Mouse (Mus musculus) forebrain, embryonic 15.5 days (tissue): ENCODE data around the gene Plekhg3. TPM values are rescaled to one million over a fixed set of nuclear protein-coding genes. Genes with fewer than 3 reads are reported as not detected.
A peak's percentile ranks its signal among the peaks of the same experiment; 100 is the strongest.

Source experiments
- ATAC-seq: fragments of 200-750 bp; cut with Nextera tagmentation; replicated peaks from 2 replicates; pipeline ENCODE4 v1.8.0; 2017; ENCODE audit warnings: mild to moderate bottlenecking, moderate TSS enrichment, moderate library complexity
- H3K27ac ChIP-seq: fragments of 300-500 bp; sonication (generic); replicated peaks from 2 replicates; pipeline ENCODE4 v1.5.1; 2015; ENCODE audit warnings: mild to moderate bottlenecking, inconsistent platforms
- H3K27me3 ChIP-seq: fragments of 300-500 bp; sonication (generic); 2 replicates; pipeline ENCODE4 v1.6.1; 2015; ENCODE audit warnings: inconsistent platforms
- H3K36me3 ChIP-seq: fragments of 300-500 bp; sonication (generic); 2 replicates; pipeline ENCODE4 v1.6.1; 2015; ENCODE audit warnings: mild to moderate bottlenecking, inconsistent platforms
- H3K4me1 ChIP-seq: fragments of 300-500 bp; sonication (generic); 2 replicates; pipeline ENCODE4 v1.6.1; 2015; ENCODE audit warnings: inconsistent platforms
- H3K4me2 ChIP-seq: fragments of 300-500 bp; sonication (generic); replicated peaks from 2 replicates; pipeline ENCODE4 v1.6.1; 2015; ENCODE audit warnings: mild to moderate bottlenecking, inconsistent platforms
- H3K4me3 ChIP-seq: fragments of 300-500 bp; sonication (generic); 2 replicates; pipeline ENCODE4 v1.5.1; 2015; ENCODE audit warnings: mild to moderate bottlenecking, inconsistent platforms
- H3K9ac ChIP-seq: fragments of 300-500 bp; sonication (generic); replicated peaks from 2 replicates; pipeline ENCODE4 v1.6.1; 2015; ENCODE audit warnings: mild to moderate bottlenecking, inconsistent platforms
- H3K9me3 ChIP-seq: fragments of 300-500 bp; sonication (generic); 2 replicates; pipeline ENCODE4 v1.6.1; 2016; ENCODE audit warnings: inconsistent platforms
- WGBS: fragments of 180-500 bp; shearing (Covaris S2); methylation state at CpG from one replicate; pipeline ENCODE4 v1.1.7; 2015; ENCODE audit warnings: mixed read lengths; 5-methylcytosine and 5-hydroxymethylcytosine counted together
- polyA plus RNA-seq: library from polyadenylated mRNA; unstranded; fragments of >200 nt; fragmentation: Nextera tagmentation; extraction: Ambion mirVana; gene quantifications from 2 replicates; pipeline ENCODE4 v1.2.1, GENCODE M21; 2015

Plekhg3 gene
- polyA plus RNA-seq, 1 experiment from 2014 or later: 0.79 TPM

DNA sequence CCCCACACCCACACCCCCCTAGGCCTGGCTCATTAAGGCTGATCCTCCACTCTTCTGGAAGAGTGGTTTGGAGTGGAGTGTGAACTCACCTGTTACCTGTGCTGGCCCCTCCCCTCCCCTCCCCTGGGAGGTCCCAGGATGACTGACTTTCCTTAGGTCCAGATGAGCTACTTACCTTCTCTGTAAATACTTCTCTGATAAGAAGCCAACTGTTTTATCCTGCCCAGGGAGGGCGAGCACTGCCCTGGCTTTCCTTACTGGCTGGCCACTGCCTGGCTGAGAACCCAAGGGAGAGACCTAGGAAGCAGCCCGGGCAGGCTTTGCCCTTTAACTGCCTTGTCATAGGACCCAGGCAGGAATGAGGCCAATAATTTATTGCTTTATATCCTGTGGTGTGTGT lies 47.8 kb downstream of the Plekhg3 start:
- Histone ChIP-seq H3K27ac (no peak overlapping the region), H3K27me3 (no peaks in the 10 kb centered on the region), H3K9ac (no peak overlapping the region), H3K36me3 (no peaks in the 10 kb centered on the region), H3K4me3 (no peak overlapping the region), H3K9me3 (no peaks in the 10 kb centered on the region), H3K4me2 (no peak overlapping the region), H3K4me1 (0 out of 2 replicates have a peak, but pooled peaks cover 8% of the 10 kb centered on the region)
- 82% methylated on average over 2 of the region's 2 CpGs for WGBS
- no peak for ATAC-seq

DNA sequence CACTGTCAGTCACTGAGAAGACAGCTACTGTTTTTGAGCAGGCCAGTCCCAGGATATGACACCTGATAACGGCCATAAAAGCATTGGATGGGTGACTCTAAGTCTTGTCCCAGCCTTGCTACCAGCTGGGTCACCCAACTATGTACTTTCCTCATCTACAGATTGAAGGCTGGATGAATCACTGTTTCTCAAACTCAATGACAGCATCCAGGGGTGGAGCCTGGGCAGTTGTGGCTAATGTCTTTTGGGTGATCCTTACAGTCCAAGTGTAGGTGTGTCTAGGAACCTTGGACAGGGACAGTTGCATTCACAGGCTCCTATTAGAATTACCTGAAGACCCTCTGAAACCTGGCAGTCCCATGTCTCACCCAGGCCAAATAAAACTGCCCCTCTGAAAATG lies 49.1 kb downstream of the Plekhg3 start:
- 0 out of 2 replicates have a peak, but pooled peaks cover 8% of the 10 kb centered on the region for H3K4me1 ChIP-seq
- H3K36me3 ChIP-seq: no peaks in the 10 kb centered on the region
- no peak overlapping the region for H3K9ac ChIP-seq
- no peak overlapping the region for H3K27ac ChIP-seq
- H3K4me2 ChIP-seq: no peak overlapping the region
- no peaks in the 10 kb centered on the region for H3K9me3 ChIP-seq
- H3K4me3 ChIP-seq: no peak overlapping the region
- 97% methylated on average over 1 of the region's 1 CpGs for WGBS
- no peaks in the 10 kb centered on the region for H3K27me3 ChIP-seq
- no peak for ATAC-seq

DNA sequence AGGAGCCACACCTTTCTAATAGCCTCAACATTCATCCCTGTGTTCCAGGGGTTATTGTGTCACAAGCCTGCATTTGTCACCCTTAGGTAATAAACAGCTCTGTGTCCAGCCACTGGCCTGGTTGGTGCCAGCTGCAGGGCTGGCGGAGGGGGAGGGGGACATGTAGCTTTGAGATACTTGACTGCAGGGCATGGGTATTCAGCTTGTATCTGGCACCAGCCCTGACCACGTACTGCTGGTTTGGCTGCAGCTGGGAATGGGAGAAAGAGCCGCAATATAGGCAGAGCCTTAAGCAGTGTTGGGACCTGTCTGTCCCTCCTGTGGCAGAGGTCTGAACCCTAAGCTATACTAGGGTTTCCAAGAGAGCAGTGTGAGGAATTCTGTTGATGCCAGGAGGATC lies 51.4 kb downstream of the Plekhg3 start:
- Histone ChIP-seq H3K4me2 (no peak overlapping the region), H3K4me3 (no peak overlapping the region), H3K36me3 (no peaks in the 10 kb centered on the region), H3K9ac (no peak overlapping the region), H3K27me3 (no peaks in the 10 kb centered on the region), H3K4me1 (0 out of 2 replicates have a peak, but pooled peaks cover 8% of the 10 kb centered on the region), H3K27ac (no peak overlapping the region), H3K9me3 (no peaks in the 10 kb centered on the region)
- ATAC-seq: no peak
- WGBS: 92% methylated on average over 3 of the region's 3 CpGs

DNA sequence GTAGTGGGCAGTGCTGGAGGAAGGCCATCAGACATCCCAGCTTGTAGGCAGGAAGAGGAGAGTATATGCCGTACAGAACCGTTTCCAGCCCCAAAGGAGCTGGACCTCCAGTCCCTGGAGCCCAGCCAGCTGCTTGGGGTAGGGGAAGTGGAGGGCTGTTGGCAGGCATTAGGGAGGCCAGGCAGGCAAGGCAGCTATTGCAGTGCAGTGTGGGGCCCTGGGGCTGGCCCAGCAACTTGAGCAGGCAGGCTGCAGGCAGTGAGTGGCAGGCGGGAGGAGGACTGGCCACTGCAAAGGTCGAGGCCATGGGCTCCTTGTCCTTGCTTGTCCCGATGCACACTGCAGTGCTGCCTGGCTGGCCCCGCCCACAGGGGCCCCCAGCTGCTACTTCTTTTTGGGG lies 52.1 kb downstream of the Plekhg3 start:
- H3K9me3 ChIP-seq: no peaks in the 10 kb centered on the region
- H3K9ac ChIP-seq: no peak overlapping the region
- H3K27me3 ChIP-seq: no peaks in the 10 kb centered on the region
- no peaks in the 10 kb centered on the region for H3K36me3 ChIP-seq
- 24% methylated on average over 6 of the region's 6 CpGs for WGBS
- no peak overlapping the region for H3K27ac ChIP-seq
- H3K4me2 ChIP-seq: no peak overlapping the region
- no peak overlapping the region for H3K4me3 ChIP-seq
- peak; percentile 60; the same call in 1 of the 2 replicates for ATAC-seq
- H3K4me1 ChIP-seq: 0 out of 2 replicates have a peak, but pooled peaks cover 8% of the 10 kb centered on the region

DNA sequence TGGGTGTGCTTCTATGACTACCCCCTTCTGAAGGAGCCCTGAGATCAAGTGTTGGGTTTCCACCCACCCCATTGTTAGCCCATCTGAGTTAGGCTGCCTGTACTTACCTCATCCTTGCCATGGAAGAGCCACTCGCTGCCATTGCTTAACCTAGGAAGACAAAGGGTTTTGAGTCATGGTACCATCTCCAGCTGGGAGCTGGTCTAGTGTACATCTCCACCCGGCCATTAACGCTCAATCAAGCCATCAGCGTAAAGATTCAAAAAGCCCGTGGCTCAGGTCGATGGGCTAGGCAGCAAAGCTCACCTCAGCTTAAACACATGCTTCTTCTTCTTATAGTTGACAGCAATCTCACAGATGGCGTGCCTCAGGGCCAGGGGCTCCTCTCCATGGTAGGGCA lies 52.8 kb downstream of the Plekhg3 start:
- Histone ChIP-seq H3K9ac (no peak overlapping the region), H3K36me3 (no peaks in the 10 kb centered on the region), H3K27ac (no peak overlapping the region), H3K4me1 (0 out of 2 replicates have a peak, but pooled peaks cover 8% of the 10 kb centered on the region), H3K9me3 (no peaks in the 10 kb centered on the region), H3K4me3 (no peak overlapping the region), H3K4me2 (no peak overlapping the region), H3K27me3 (no peaks in the 10 kb centered on the region)
- WGBS: 94% methylated on average over 7 of the region's 7 CpGs
- no peak for ATAC-seq

DNA sequence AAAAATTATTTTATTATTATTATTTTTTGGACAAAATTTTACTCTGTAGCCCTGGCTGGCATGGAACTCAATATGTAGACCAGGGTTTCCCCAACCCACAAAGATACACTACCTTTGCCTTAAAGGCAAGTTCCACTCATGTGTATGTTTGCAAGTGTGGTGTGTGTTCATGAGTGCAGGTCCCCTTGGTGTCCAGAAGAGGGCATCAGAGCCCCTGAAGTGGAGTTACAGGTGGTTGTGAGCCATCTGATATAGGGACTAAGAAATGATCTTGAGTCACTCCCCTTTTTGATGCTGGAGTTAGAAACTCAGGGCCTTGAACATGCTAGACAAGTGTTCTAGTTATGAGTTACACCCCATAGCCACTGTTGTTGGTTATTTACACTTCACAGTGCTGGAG lies 54.3 kb downstream of the Plekhg3 start:
- Histone ChIP-seq H3K9ac (no peak overlapping the region), H3K27me3 (no peaks in the 10 kb centered on the region), H3K4me2 (no peak overlapping the region), H3K4me1 (0 out of 2 replicates have a peak, but pooled peaks cover 8% of the 10 kb centered on the region), H3K27ac (no peak overlapping the region), H3K9me3 (no peaks in the 10 kb centered on the region), H3K36me3 (no peaks in the 10 kb centered on the region), H3K4me3 (no peak overlapping the region)
- ATAC-seq: no peak

DNA sequence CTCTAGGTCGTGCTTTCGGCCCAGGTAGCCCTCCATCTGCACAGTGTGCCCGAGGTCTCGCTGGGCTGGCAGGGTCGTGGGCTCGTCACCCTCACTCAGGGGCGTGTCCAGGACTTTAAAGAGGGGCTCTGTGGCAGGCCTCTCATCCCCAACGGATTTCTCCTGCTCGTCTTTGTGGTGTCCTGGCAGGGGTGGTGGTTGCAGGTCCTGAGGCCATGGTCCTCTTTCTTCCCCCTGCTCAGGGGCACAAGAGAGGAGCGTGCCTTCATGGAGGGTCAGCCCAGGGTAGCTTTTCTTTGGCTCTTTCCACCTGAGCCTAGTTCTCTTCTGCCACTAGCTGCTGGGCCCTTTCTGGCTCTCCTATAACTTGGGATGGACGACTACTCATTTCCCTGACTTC lies 56.7 kb downstream of the Plekhg3 start:
- Histone ChIP-seq H3K4me3 (no peak overlapping the region), H3K9me3 (no peaks in the 10 kb centered on the region), H3K9ac (no peak overlapping the region), H3K4me2 (no peak overlapping the region), H3K36me3 (no peaks in the 10 kb centered on the region), H3K27me3 (no peaks in the 10 kb centered on the region), H3K27ac (no peak overlapping the region), H3K4me1 (0 out of 2 replicates have a peak, but pooled peaks cover 8% of the 10 kb centered on the region)
- ATAC-seq: no peak
- 66% methylated on average over 11 of the region's 11 CpGs for WGBS

DNA sequence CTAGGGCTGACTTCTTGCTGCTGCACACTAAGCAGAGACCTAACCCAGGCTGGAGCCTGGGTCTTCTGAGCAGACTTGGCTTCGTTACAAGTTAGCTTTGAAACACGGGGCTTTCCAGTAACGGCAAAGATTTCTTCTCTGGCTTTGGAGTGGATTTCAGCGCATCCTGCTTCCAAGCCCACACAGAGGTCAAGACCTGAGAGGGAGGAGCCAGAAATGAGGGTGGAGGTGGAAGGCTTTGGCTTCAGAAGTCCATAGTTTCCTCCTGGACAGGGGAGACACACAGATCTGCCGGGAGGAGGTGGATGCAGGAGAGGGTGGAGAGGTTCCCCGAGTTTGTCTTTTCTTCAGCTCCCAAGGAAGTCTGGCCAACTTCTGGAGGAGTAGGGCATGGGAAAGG lies 58.8 kb downstream of the Plekhg3 start:
- Histone ChIP-seq H3K36me3 (no peaks in the 10 kb centered on the region), H3K27ac (no peak overlapping the region), H3K4me1 (peaks cover 12% of the 10 kb centered on the region), H3K9ac (no peak overlapping the region), H3K9me3 (no peaks in the 10 kb centered on the region), H3K4me3 (no peak overlapping the region), H3K27me3 (no peaks in the 10 kb centered on the region), H3K4me2 (no peak overlapping the region)
- WGBS: 71% methylated on average over 6 of the region's 6 CpGs
- ATAC-seq: no peak

DNA sequence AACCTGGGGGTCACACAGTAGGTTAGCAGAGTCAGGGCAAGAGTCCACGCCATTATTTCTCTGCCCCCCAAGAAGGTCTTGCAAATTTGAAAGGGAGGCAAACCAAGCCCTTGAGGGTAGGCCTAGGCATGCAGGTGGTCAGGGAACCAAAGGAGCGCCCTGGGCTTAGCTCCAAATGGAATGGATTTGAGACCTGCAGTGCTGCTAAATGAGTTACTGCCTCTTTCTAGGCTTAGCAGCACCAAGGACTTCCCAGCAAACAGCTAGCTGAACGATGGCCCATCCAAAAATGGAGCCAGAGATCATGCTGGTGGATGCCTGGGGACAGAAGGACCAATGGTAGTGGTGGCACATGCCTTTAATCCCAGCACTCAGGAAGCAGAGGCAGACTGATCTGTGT lies 60.3 kb downstream of the Plekhg3 start:
- Histone ChIP-seq H3K27me3 (no peaks in the 10 kb centered on the region), H3K4me3 (no peak overlapping the region), H3K36me3 (no peaks in the 10 kb centered on the region), H3K9me3 (no peaks in the 10 kb centered on the region), H3K4me2 (no peak overlapping the region), H3K27ac (no peak overlapping the region), H3K9ac (no peak overlapping the region), H3K4me1 (peaks cover 16% of the 10 kb centered on the region)
- ATAC-seq: no peak
- WGBS: 58% methylated on average over 3 of the region's 3 CpGs

DNA sequence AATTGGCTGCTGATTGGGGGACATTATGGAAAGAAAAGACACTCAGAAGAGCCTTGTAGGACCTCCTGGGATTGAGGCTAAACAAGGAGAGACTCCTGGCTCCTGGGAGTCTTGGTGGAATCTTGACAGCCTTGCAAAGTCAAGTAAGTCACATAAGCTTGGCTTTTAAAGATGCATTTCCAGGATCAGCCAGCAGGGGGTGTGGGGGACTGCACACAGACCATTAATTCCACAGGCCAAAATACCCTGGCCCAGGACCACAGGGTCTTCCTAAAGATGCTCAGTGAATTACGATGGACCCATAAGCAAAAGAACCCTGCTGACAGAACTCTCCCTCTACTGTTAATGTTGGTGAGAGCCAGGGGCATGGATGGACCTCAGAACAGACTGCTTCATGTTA lies 61.5 kb downstream of the Plekhg3 start:
- peaks cover 18% of the 10 kb centered on the region for H3K4me1 ChIP-seq
- no peak overlapping the region for H3K27ac ChIP-seq
- H3K36me3 ChIP-seq: no peaks in the 10 kb centered on the region
- no peak overlapping the region for H3K4me2 ChIP-seq
- no peak for ATAC-seq
- no peak overlapping the region for H3K4me3 ChIP-seq
- no peak overlapping the region for H3K9ac ChIP-seq
- WGBS: 50% methylated on average over 1 of the region's 1 CpGs
- no peaks in the 10 kb centered on the region for H3K9me3 ChIP-seq
- no peaks in the 10 kb centered on the region for H3K27me3 ChIP-seq

DNA sequence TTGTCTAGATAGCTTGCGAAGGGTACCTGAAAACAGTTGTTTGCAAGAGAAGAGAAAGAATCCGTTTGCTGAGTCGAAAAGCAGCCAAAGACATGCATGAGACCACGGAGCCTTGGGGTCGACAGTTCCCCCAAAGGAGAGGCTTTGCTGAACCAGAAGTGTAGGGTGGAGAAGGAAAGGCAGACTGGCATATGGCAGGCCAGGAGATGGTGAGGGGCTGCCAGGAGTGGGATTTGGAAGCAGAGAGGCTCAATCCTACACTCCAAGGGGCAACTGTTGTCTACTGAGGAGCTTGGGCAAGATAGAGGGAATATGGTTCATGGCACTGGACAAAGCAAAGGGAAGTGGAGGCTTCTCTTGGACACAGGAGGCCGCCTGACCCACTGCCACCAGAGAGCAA lies 62.6 kb downstream of the Plekhg3 start:
- no peaks in the 10 kb centered on the region for H3K36me3 ChIP-seq
- no peak overlapping the region for H3K4me2 ChIP-seq
- peaks cover 18% of the 10 kb centered on the region for H3K4me1 ChIP-seq
- no peaks in the 10 kb centered on the region for H3K27me3 ChIP-seq
- no peak for ATAC-seq
- H3K27ac ChIP-seq: no peak overlapping the region
- no peak overlapping the region for H3K4me3 ChIP-seq
- H3K9me3 ChIP-seq: no peaks in the 10 kb centered on the region
- 81% methylated on average over 6 of the region's 6 CpGs for WGBS
- H3K9ac ChIP-seq: no peak overlapping the region

DNA sequence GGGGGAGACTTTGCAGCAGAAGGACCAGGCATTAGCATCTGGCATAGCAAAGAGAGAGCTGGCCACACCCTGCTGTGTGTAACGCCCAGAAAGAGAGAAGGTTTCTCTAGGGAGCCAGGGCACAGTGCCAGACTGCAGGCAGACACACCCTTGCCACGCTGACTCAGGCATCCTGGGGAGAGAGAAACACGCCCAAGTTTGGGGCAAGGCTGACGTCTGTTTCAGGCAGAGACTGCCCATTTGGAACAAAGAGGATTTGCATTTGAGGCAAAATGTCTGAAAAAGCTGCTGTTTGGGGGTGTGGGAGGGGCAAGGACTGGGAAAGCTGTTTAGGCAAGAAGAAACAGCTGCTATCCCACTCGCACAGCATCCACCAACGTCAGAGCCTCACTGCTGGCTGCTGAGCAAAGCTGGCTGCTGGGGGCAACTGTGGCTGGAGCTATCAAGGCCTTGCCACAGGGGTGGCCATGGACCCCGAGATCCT lies 63.2 kb downstream of the Plekhg3 start:
- peaks cover 18% of the 10 kb centered on the region for H3K4me1 ChIP-seq
- peak; percentile 49 for ATAC-seq
- no peaks in the 10 kb centered on the region for H3K27me3 ChIP-seq
- no peak overlapping the region for H3K4me2 ChIP-seq
- H3K36me3 ChIP-seq: no peaks in the 10 kb centered on the region
- H3K9ac ChIP-seq: no peak overlapping the region
- no peak overlapping the region; the same call in 1 of the 2 replicates for H3K27ac ChIP-seq
- WGBS: 4% methylated on average over 7 of the region's 7 CpGs
- no peak overlapping the region for H3K4me3 ChIP-seq
- H3K9me3 ChIP-seq: no peaks in the 10 kb centered on the region

DNA sequence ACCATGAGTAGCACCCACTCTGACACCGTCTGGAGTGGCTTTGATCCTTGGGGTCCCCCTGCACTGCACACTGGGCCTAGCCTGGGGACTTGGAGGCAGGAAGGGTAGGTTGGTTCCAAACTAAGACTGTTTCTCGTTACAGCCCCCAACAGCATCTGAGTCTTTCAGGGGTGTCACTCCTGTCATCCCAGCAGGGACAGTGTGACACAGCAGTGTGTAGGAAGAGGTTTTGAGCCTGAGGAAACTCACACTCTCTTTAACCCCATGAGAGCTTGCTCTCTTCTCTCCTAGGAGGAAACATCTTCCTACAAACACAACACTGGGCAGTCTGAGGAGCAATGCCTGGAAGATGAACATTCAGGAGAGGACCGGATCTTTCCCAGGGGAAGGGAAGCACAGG lies 63.9 kb downstream of the Plekhg3 start:
- 50% methylated on average over 3 of the region's 3 CpGs for WGBS

More for the DNA sequence above, 63.9 kb downstream of the Plekhg3 start:
- Histone ChIP-seq H3K9ac (no peak overlapping the region), H3K27ac (no peak overlapping the region; the same call in 1 of the 2 replicates), H3K9me3 (no peaks in the 10 kb centered on the region), H3K4me1 (peaks cover 18% of the 10 kb centered on the region), H3K27me3 (no peaks in the 10 kb centered on the region), H3K4me3 (no peak overlapping the region), H3K4me2 (no peak overlapping the region), H3K36me3 (no peaks in the 10 kb centered on the region)
- peak; percentile 20; the same call in 1 of the 2 replicates for ATAC-seq
